Mouse (Mus musculus) heart, adult 2 months (tissue): ENCODE data around the gene Entpd2. TPM values are rescaled to one million over a fixed set of nuclear protein-coding genes. Genes with fewer than 3 reads are reported as not detected.

Experiments
- DNase-seq, 2 experiments: peaks; one replicate each; pipeline ENCODE4 v3.0.0; 2021
- H3K27ac ChIP-seq: fragments of 200-600 bp; 2 replicates; pipeline ENCODE4 v1.8.1; 2022
- H3K27me3 ChIP-seq: fragments of 200-500 bp; 2 replicates; pipeline ENCODE4 v1.6.1; 2012; ENCODE audit warnings: mild to moderate bottlenecking, low read length, inconsistent platforms, mixed read lengths; ENCODE audit not compliant: control insufficient read depth, insufficient read depth
- H3K36me3 ChIP-seq: fragments of 200-500 bp; 2 replicates; pipeline ENCODE4 v1.6.1; 2012; ENCODE audit warnings: low read length, inconsistent platforms; ENCODE audit not compliant: control insufficient read depth, insufficient read depth
- H3K4me1 ChIP-seq: fragments of 200-500 bp; 2 replicates; pipeline ENCODE4 v1.6.1; 2011; ENCODE audit warnings: low read length; ENCODE audit not compliant: control insufficient read depth, insufficient read depth
- H3K4me3 ChIP-seq: fragments of 200-600 bp; 2 replicates; pipeline ENCODE4 v1.8.1; 2022
- H3K79me2 ChIP-seq: fragments of 200-500 bp; replicated peaks from 2 replicates; pipeline ENCODE4 v1.6.1; 2012; ENCODE audit warnings: mild to moderate bottlenecking, inconsistent platforms, low read length, moderate library complexity, mixed read lengths; ENCODE audit not compliant: control insufficient read depth, insufficient read depth
- H3K9ac ChIP-seq: fragments of 200-500 bp; 2 replicates; pipeline ENCODE4 v1.6.1; 2012; ENCODE audit warnings: low read depth, mild to moderate bottlenecking, control low read depth, inconsistent platforms, low read length, mixed read lengths
- CTCF ChIP-seq: fragments of 200-600 bp; IDR thresholded peaks from 2 replicates; pipeline ENCODE4 v1.8.1; 2022; ENCODE audit warnings: antibody characterized with exemption, mild to moderate bottlenecking, moderate library complexity
- EP300 ChIP-seq: fragments of 200-500 bp; IDR thresholded peaks from 2 replicates; pipeline ENCODE4 v1.6.1; 2011; ENCODE audit warnings: low read depth, low read length, control low read depth; ENCODE audit not compliant: insufficient read depth
- POLR2A ChIP-seq: fragments of 200-500 bp; IDR thresholded peaks from 2 replicates; pipeline ENCODE4 v1.6.1; 2011; ENCODE audit warnings: mild to moderate bottlenecking, low read depth, low read length, control low read depth; ENCODE audit not compliant: insufficient read depth
- WGBS: fragments of 180-500 bp; shearing (Covaris S2); methylation state at CpG from one replicate; pipeline ENCODE4 v1.1.7; 2018; 5-methylcytosine and 5-hydroxymethylcytosine counted together
- intact Hi-C: fragments of 180-260 bp; cut with DNase I; formaldehyde crosslinking; loops from one replicate; pipeline ENCODE4 v1.15.1; 2025
- microRNA-seq, 2 experiments: library from miRNA; unstranded; fragments of <30 nt; microRNA quantifications; one replicate each; pipeline ENCODE4 v1.2.0; 2021
- polyA plus RNA-seq: library from polyadenylated mRNA; depleted of rRNA; stranded (reverse); fragments of >200 nt; gene quantifications from 2 replicates; pipeline ENCODE4 v1.2.3, GENCODE M21; 2012; rRNA removed
- total RNA-seq, 2 experiments: library from RNA; stranded (reverse); gene quantifications; 2 replicates each; pipeline ENCODE4 v1.2.3; 2021

Gene Entpd2
- total and polyA plus RNA-seq, 3 experiments = 11.1 to 37.1 (median 13.5) TPM

GRCm38 (mm10) chr2:25434292-25434691 lies 38.6 kb downstream of the Entpd2 start:
- H3K27ac ChIP-seq = no peak overlapping the region
- no peaks in the 10 kb centered on the region for H3K27me3 ChIP-seq
- no peaks in the 10 kb centered on the region for H3K79me2 ChIP-seq
- H3K9ac ChIP-seq = no peak overlapping the region
- TF ChIP-seq CTCF = no peak
- TF ChIP-seq POLR2A = no peak
- TF ChIP-seq EP300 = no peak
- DNase-seq = no peak
- no peaks in the 10 kb centered on the region for H3K4me1 ChIP-seq
- WGBS = 85% methylated on average over 8 of the region's 8 CpGs
- H3K4me3 ChIP-seq = no peak overlapping the region
- intact Hi-C loops = no loop called here
- no peaks in the 10 kb centered on the region for H3K36me3 ChIP-seq

DNA sequence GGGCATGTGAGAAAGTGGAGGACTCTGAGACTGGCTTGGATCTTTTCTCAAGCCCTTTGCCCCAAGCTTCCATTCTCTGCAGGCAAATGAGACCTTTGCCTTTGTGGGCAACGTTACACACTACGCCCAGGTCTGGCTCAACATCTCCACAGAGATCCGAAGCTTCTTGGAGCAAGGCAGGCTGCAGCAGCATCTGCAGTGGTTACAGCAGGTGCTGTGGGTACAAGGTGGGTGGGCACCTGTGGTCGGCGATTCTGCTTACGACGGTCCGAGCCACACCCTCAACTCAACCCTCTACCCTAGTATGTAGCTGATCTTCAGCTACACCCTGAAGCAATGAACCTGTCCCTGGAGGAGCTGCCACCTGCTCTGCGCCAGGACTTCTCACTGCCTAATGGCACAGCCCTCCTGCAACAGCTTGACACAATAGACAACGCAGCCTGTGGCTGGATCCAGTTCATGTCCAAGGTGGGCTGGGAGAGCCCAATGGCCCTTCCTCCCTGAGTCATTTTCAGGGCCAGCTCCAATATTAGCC lies 40.7 kb downstream of the Entpd2 start:
- no peaks in the 10 kb centered on the region for H3K4me1 ChIP-seq
- TF ChIP-seq CTCF (no peak), POLR2A (no peak), EP300 (no peak)
- intact Hi-C loops = no loop called here
- no peak overlapping the region for H3K4me3 ChIP-seq
- H3K36me3 ChIP-seq = no peaks in the 10 kb centered on the region
- 84% methylated on average over 10 of the region's 10 CpGs for WGBS
- no peaks in the 10 kb centered on the region for H3K79me2 ChIP-seq
- no peak overlapping the region for H3K27ac ChIP-seq
- H3K27me3 ChIP-seq = no peaks in the 10 kb centered on the region
- DNase-seq = no peak
- H3K9ac ChIP-seq = no peak overlapping the region

DNA sequence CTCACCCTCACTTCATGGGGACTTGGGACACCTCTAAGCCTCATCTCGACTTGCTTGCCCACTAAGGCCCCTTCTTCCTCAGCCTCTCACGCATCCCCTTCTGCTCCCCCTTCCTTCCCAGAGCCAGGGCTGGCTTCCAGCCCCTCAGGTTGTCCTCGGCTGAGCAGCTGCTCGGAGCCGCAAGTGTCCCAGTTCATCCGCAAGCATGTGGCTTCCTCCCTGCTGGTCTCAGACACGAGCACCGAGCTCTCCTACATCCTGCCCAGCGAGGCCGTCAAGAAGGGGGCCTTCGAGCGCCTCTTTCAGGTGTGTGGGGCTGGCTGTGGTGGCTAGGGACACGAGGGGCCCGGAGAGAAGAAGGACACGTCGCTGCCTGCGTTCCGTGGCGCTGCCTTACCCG lies 45.4 kb downstream of the Entpd2 start:
- Histone ChIP-seq H3K27me3 (no peaks in the 10 kb centered on the region), H3K4me1 (no peaks in the 10 kb centered on the region), H3K36me3 (no peaks in the 10 kb centered on the region), H3K79me2 (no peaks in the 10 kb centered on the region), H3K27ac (no peak overlapping the region), H3K9ac (no peak overlapping the region), H3K4me3 (no peak overlapping the region)
- no peak for TF ChIP-seq POLR2A
- no peak for TF ChIP-seq EP300
- TF ChIP-seq CTCF = no peak
- 81% methylated on average over 20 of the region's 20 CpGs for WGBS
- DNase-seq = no peak
- intact Hi-C loops = no loop called here

- 89% methylated on average over 14 of the region's 14 CpGs for WGBS
- TF ChIP-seq CTCF = no peak
- TF ChIP-seq POLR2A = no peak
- no peak for TF ChIP-seq EP300
Observed at GRCm38 (mm10) chr2:25442682-25443081, 47.0 kb downstream of the Entpd2 start.

More at GRCm38 (mm10) chr2:25442682-25443081, 47.0 kb downstream of the Entpd2 start:
- Histone ChIP-seq H3K9ac (no peak overlapping the region), H3K27me3 (no peaks in the 10 kb centered on the region), H3K36me3 (no peaks in the 10 kb centered on the region), H3K4me3 (no peak overlapping the region), H3K4me1 (no peaks in the 10 kb centered on the region), H3K27ac (no peak overlapping the region), H3K79me2 (no peaks in the 10 kb centered on the region)
- DNase-seq = no peak
- intact Hi-C loops = no loop called here

Small RNA genes within 50 kb of the gene (microRNA-seq; reads per million reads assigned to microRNA genes)
- gene Mir3087 = 0 to 0.77 reads per million in 2 experiments

Other genes with a start within 250 kb of the Entpd2 start
Only the 30 nearest of the 40 such genes appear.
- gene Fam166a, start 177.1 kb upstream of the Entpd2 start, total RNA-seq = not detected
- gene Fam166a, start 177.1 kb upstream of the Entpd2 start, polyA plus RNA-seq = 0.21 TPM in 1 of 2 replicates, not detected in the other
- 100 to 1,000 TPM; 327 to 342 TPM for gene Tubb4b, start 171.2 kb upstream of the Entpd2 start, total RNA-seq
- 315 and 439 TPM in 2 replicates for gene Tubb4b, start 171.2 kb upstream of the Entpd2 start, polyA plus RNA-seq
- not detected for gene Slc34a3, start 161.5 kb upstream of the Entpd2 start, total RNA-seq
- not detected in 2 replicates for gene Slc34a3, start 161.5 kb upstream of the Entpd2 start, polyA plus RNA-seq
- not detected for gene Rnf224, start 159.1 kb upstream of the Entpd2 start, total RNA-seq
- gene Rnf224, start 159.1 kb upstream of the Entpd2 start, polyA plus RNA-seq = not detected in 2 replicates
- gene Rnf208, start 153.6 kb upstream of the Entpd2 start, total RNA-seq = under 1 TPM; 0.47 to 0.61 TPM
- gene Rnf208, start 153.6 kb upstream of the Entpd2 start, polyA plus RNA-seq = 1.5 and 2.4 TPM in 2 replicates
- not detected for gene Cysrt1, start 153.4 kb upstream of the Entpd2 start, total RNA-seq
- gene Cysrt1, start 153.4 kb upstream of the Entpd2 start, polyA plus RNA-seq = not detected in 2 replicates
- 1 to 10 TPM in 1 of 2 experiments, under 1 TPM in 1; 0.68 to 1.8 TPM for gene AL732309.1, start 149.0 kb upstream of the Entpd2 start, total RNA-seq
- gene AL732309.1, start 149.0 kb upstream of the Entpd2 start, polyA plus RNA-seq = 4.7 and 6.1 TPM in 2 replicates
- 10 to 100 TPM; 13.1 to 14.1 TPM for gene Tmem203, start 140.4 kb upstream of the Entpd2 start, total RNA-seq
- 18.2 and 22.2 TPM in 2 replicates for gene Tmem203, start 140.4 kb upstream of the Entpd2 start, polyA plus RNA-seq
- gene Tprn, start 133.3 kb upstream of the Entpd2 start, total RNA-seq = 1 to 10 TPM; 5.9 to 6.7 TPM
- 7.5 and 9.9 TPM in 2 replicates for gene Tprn, start 133.3 kb upstream of the Entpd2 start, polyA plus RNA-seq
- 10 to 100 TPM; 39.7 to 41.5 TPM for gene Ssna1, start 123.4 kb upstream of the Entpd2 start, total RNA-seq
- gene Ssna1, start 123.4 kb upstream of the Entpd2 start, polyA plus RNA-seq = 33.1 and 36.3 TPM in 2 replicates
- gene Anapc2, start 123.4 kb upstream of the Entpd2 start, total RNA-seq = 10 to 100 TPM; 36.0 to 36.3 TPM
- gene Anapc2, start 123.4 kb upstream of the Entpd2 start, polyA plus RNA-seq = 57.2 and 68.2 TPM in 2 replicates
- not detected for gene Tmem210, start 107.7 kb upstream of the Entpd2 start, total RNA-seq
- 0.27 and 0.44 TPM in 2 replicates for gene Tmem210, start 107.7 kb upstream of the Entpd2 start, polyA plus RNA-seq
- gene Lrrc26, start 106.0 kb upstream of the Entpd2 start, total RNA-seq = not detected
- 2.9 TPM in 1 of 2 replicates, not detected in the other for gene Lrrc26, start 106.0 kb upstream of the Entpd2 start, polyA plus RNA-seq
- not detected for gene Grin1, start 76.7 kb upstream of the Entpd2 start, total RNA-seq
- 0.18 and 0.41 TPM in 2 replicates for gene Grin1, start 76.7 kb upstream of the Entpd2 start, polyA plus RNA-seq
- gene Man1b1, start 63.5 kb upstream of the Entpd2 start, total RNA-seq = 10 to 100 TPM; 21.6 to 22.5 TPM
- 8.2 and 9.9 TPM in 2 replicates for gene Man1b1, start 63.5 kb upstream of the Entpd2 start, polyA plus RNA-seq
- 1 to 10 TPM; 4.8 to 5.4 TPM for gene Dpp7, start 39.5 kb upstream of the Entpd2 start, total RNA-seq
- gene Dpp7, start 39.5 kb upstream of the Entpd2 start, polyA plus RNA-seq = 11.4 and 11.8 TPM in 2 replicates
- 1 to 10 TPM; 7.2 to 7.9 TPM for gene Uap1l1, start 30.2 kb upstream of the Entpd2 start, total RNA-seq
- gene Uap1l1, start 30.2 kb upstream of the Entpd2 start, polyA plus RNA-seq = 7.6 and 8.3 TPM in 2 replicates
- gene Sapcd2, start 23.6 kb upstream of the Entpd2 start, total RNA-seq = not detected
- gene Sapcd2, start 23.6 kb upstream of the Entpd2 start, polyA plus RNA-seq = 0.20 and 0.26 TPM in 2 replicates
- 10 to 100 TPM; 21.3 to 30.4 TPM for gene Npdc1, start 3.5 kb downstream of the Entpd2 start, total RNA-seq
- gene Npdc1, start 3.5 kb downstream of the Entpd2 start, polyA plus RNA-seq = 47.8 and 52.2 TPM in 2 replicates
- under 1 TPM in 1 of 2 experiments, not detected in 1; 0.11 TPM for gene Fut7, start 27.4 kb downstream of the Entpd2 start, total RNA-seq
- gene Fut7, start 27.4 kb downstream of the Entpd2 start, polyA plus RNA-seq = 0.43 TPM in 1 of 2 replicates, not detected in the other
- gene Abca2, start 32.8 kb downstream of the Entpd2 start, total RNA-seq = 10 to 100 TPM; 36.1 to 41.1 TPM
- 43.4 and 44.2 TPM in 2 replicates for gene Abca2, start 32.8 kb downstream of the Entpd2 start, polyA plus RNA-seq
- 1 to 10 TPM; 1.4 to 1.8 TPM for gene Clic3, start 61.0 kb downstream of the Entpd2 start, total RNA-seq
- gene Clic3, start 61.0 kb downstream of the Entpd2 start, polyA plus RNA-seq = 4.8 and 7.4 TPM in 2 replicates
- gene Paxx, start 65.2 kb downstream of the Entpd2 start, total RNA-seq = 10 to 100 TPM; 17.7 to 20.6 TPM
- 32.8 and 36.8 TPM in 2 replicates for gene Paxx, start 65.2 kb downstream of the Entpd2 start, polyA plus RNA-seq
- gene Ptgds, start 74.2 kb downstream of the Entpd2 start, total RNA-seq = 100 to 1,000 TPM; 472 to 774 TPM
- gene Ptgds, start 74.2 kb downstream of the Entpd2 start, polyA plus RNA-seq = 198 and 795 TPM in 2 replicates
- gene Lcn12, start 98.0 kb downstream of the Entpd2 start, total RNA-seq = not detected
- gene Lcn12, start 98.0 kb downstream of the Entpd2 start, polyA plus RNA-seq = not detected in 2 replicates
- 10 to 100 TPM; 82.7 to 84.8 TPM for gene Fbxw5, start 104.9 kb downstream of the Entpd2 start, total RNA-seq
- 32.9 and 41.0 TPM in 2 replicates for gene Fbxw5, start 104.9 kb downstream of the Entpd2 start, polyA plus RNA-seq
- gene C8g, start 105.8 kb downstream of the Entpd2 start, total RNA-seq = 1 to 10 TPM; 1.3 to 1.6 TPM
- 4.1 and 6.1 TPM in 2 replicates for gene C8g, start 105.8 kb downstream of the Entpd2 start, polyA plus RNA-seq
- 10 to 100 TPM; 13.5 to 15.8 TPM for gene Traf2, start 151.1 kb downstream of the Entpd2 start, total RNA-seq
- 10.8 and 15.1 TPM in 2 replicates for gene Traf2, start 151.1 kb downstream of the Entpd2 start, polyA plus RNA-seq
- 100 to 1,000 TPM; 211 to 222 TPM for gene Edf1, start 162.0 kb downstream of the Entpd2 start, total RNA-seq
- gene Edf1, start 162.0 kb downstream of the Entpd2 start, polyA plus RNA-seq = 81.9 and 110 TPM in 2 replicates
- gene Mamdc4, start 179.0 kb downstream of the Entpd2 start, total RNA-seq = 1 to 10 TPM in 1 of 2 experiments, under 1 TPM in 1; 0.60 to 2.2 TPM
- 1.6 and 8.5 TPM in 2 replicates for gene Mamdc4, start 179.0 kb downstream of the Entpd2 start, polyA plus RNA-seq